Mouse (Mus musculus) intestine, postnatal 0 days (tissue): ENCODE results near the gene Rftn1. TPM values are rescaled to one million over a fixed set of nuclear protein-coding genes. Genes with fewer than 3 reads are reported as not detected.

Experiments used
- ATAC-seq: fragments of 200-750 bp; cut with Nextera tagmentation; 2 replicates; pipeline ENCODE4 v1.8.0; 2017; ENCODE audit warnings: mild to moderate bottlenecking, moderate TSS enrichment, moderate library complexity
- H3K27ac ChIP-seq: fragments of 300-500 bp; sonication (generic); 2 replicates; pipeline ENCODE4 v1.5.1; 2014; ENCODE audit warnings: mild to moderate bottlenecking, low read depth, low read length, moderate library complexity
- H3K27me3 ChIP-seq: fragments of 300-500 bp; sonication (generic); replicated peaks from 2 replicates; pipeline ENCODE4 v1.6.1; 2014; ENCODE audit warnings: low read length, mixed read lengths; ENCODE audit not compliant: control insufficient read depth, insufficient read depth
- H3K36me3 ChIP-seq: fragments of 300-500 bp; sonication (generic); 2 replicates; pipeline ENCODE4 v1.6.1; 2014; ENCODE audit warnings: mild to moderate bottlenecking, moderate library complexity; ENCODE audit not compliant: control insufficient read depth, insufficient read depth
- H3K4me1 ChIP-seq: fragments of 300-500 bp; sonication (generic); replicated peaks from 2 replicates; pipeline ENCODE4 v1.6.1; 2014; ENCODE audit warnings: antibody characterized with exemption, low read length, mixed read lengths; ENCODE audit not compliant: control insufficient read depth, insufficient read depth
- H3K4me2 ChIP-seq: fragments of 300-500 bp; sonication (generic); replicated peaks from 2 replicates; pipeline ENCODE4 v1.6.1; 2014; ENCODE audit warnings: low read depth, mild to moderate bottlenecking, moderate library complexity
- H3K4me3 ChIP-seq: fragments of 300-500 bp; sonication (generic); 2 replicates; pipeline ENCODE4 v1.5.1; 2014; ENCODE audit warnings: low read depth, low read length
- H3K9ac ChIP-seq: fragments of 300-500 bp; sonication (generic); 2 replicates; pipeline ENCODE4 v1.6.1; 2014; ENCODE audit warnings: mild to moderate bottlenecking, low read depth, low read length
- H3K9me3 ChIP-seq: fragments of 300-500 bp; sonication (generic); 2 replicates; pipeline ENCODE4 v1.6.1; 2016; ENCODE audit warnings: mixed run types; ENCODE audit not compliant: control insufficient read depth
- CTCF ChIP-seq: sonication (generic); IDR thresholded peaks from 2 replicates; pipeline ENCODE4 v1.5.1; 2016; ENCODE audit warnings: low read depth, mild to moderate bottlenecking, control low read depth, antibody characterized with exemption, moderate library complexity
- WGBS: fragments of 180-500 bp; shearing (Covaris S2); extraction: QIAGEN DNeasy Blood & Tissue Kit; methylation state at CpG from one replicate; pipeline ENCODE4 v1.1.7; 2014; 5-methylcytosine and 5-hydroxymethylcytosine counted together
- polyA plus RNA-seq: library from polyadenylated mRNA; unstranded; fragments of >200 nt; fragmentation: Nextera tagmentation; extraction: Ambion mirVana; gene quantifications from 2 replicates; pipeline ENCODE4 v1.2.1, GENCODE M21; 2015

Rftn1 gene
- polyA plus RNA-seq, 1 experiment from 2014 or later: 7.1 TPM

DNA sequence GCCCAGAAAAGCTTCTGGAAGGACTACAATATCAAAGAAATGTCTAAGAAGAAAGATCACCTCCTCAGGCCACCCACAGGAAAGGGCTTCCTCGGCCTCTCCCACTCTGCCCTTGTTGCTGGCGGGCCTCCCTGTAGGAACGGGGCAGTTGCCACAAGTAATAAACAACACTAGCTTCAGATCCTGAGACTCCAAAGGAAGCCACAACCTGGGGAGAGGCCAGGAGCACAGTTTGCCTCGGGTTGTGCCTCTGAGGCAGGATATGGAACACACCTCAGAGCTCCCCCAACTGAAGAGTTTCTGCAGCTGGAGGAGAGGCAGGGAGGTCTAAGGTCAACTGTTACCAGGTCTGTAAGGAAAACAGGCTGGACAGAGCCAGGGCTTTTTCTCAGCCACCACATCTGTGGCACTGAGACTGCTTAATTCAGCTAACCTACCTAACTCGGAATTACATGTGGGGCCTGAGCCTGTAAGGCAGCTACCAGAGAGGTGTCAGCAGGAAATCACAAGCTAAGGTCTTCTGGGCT lies 193.8 kb downstream of the Rftn1 start:
- no peaks in the 10 kb centered on the region for H3K4me1 ChIP-seq
- H3K36me3 ChIP-seq: no peaks in the 10 kb centered on the region
- H3K27me3 ChIP-seq: no peaks in the 10 kb centered on the region
- no peak overlapping the region for H3K4me3 ChIP-seq
- H3K9ac ChIP-seq: no peak overlapping the region
- H3K27ac ChIP-seq: no peak overlapping the region
- no peak for TF ChIP-seq CTCF
- 50% methylated on average over 5 of the region's 5 CpGs for WGBS
- ATAC-seq: no peak
- no peak overlapping the region for H3K4me2 ChIP-seq
- H3K9me3 ChIP-seq: no peaks in the 10 kb centered on the region

- Histone ChIP-seq H3K4me1 (no peaks in the 10 kb centered on the region), H3K4me3 (no peak overlapping the region), H3K4me2 (no peak overlapping the region), H3K27ac (no peak overlapping the region), H3K27me3 (no peaks in the 10 kb centered on the region), H3K9ac (no peak overlapping the region), H3K36me3 (no peaks in the 10 kb centered on the region), H3K9me3 (no peaks in the 10 kb centered on the region)
- ATAC-seq: no peak
- no peak for TF ChIP-seq CTCF
- 80% methylated on average over 6 of the region's 6 CpGs for WGBS
These were observed 194.4 kb downstream of the Rftn1 start for GRCm38 (mm10) chr17:49996097-49996496.

- H3K4me3 ChIP-seq: no peak overlapping the region
- H3K4me2 ChIP-seq: no peak overlapping the region
- H3K9me3 ChIP-seq: no peaks in the 10 kb centered on the region
- no peak overlapping the region for H3K27ac ChIP-seq
- 85% methylated on average over 3 of the region's 3 CpGs for whole genome bisulfite sequencing
- no peak overlapping the region for H3K9ac ChIP-seq
- H3K36me3 ChIP-seq: no peaks in the 10 kb centered on the region
- no peak for TF ChIP-seq CTCF
- no peak for ATAC-seq
- H3K27me3 ChIP-seq: no peaks in the 10 kb centered on the region
- no peaks in the 10 kb centered on the region for H3K4me1 ChIP-seq
These were observed 195.2 kb downstream of the Rftn1 start for GRCm38 (mm10) chr17:49995226-49995625.

- no peak for ATAC-seq
- Histone ChIP-seq H3K4me2 (no peak overlapping the region), H3K4me1 (no peaks in the 10 kb centered on the region), H3K36me3 (no peaks in the 10 kb centered on the region), H3K27me3 (no peaks in the 10 kb centered on the region), H3K27ac (no peak overlapping the region), H3K9ac (no peak overlapping the region), H3K9me3 (no peaks in the 10 kb centered on the region), H3K4me3 (no peak overlapping the region)
- WGBS: 87% methylated on average over 3 of the region's 3 CpGs
- no peak for TF ChIP-seq CTCF
These were observed 196.8 kb downstream of the Rftn1 start for GRCm38 (mm10) chr17:49993631-49994030.

GRCm38 (mm10) chr17:49992625-49993603 lies 197.6 kb downstream of the Rftn1 start:
- H3K4me1 ChIP-seq: no peaks in the 10 kb centered on the region
- WGBS: 59% methylated on average over 11 of the region's 11 CpGs
- H3K4me3 ChIP-seq: no peak overlapping the region
- TF ChIP-seq CTCF: no peak
- H3K27ac ChIP-seq: no peak overlapping the region
- no peaks in the 10 kb centered on the region for H3K9me3 ChIP-seq
- no peak overlapping the region for H3K9ac ChIP-seq
- H3K4me2 ChIP-seq: no peak overlapping the region
- no peaks in the 10 kb centered on the region for H3K27me3 ChIP-seq
- no peaks in the 10 kb centered on the region for H3K36me3 ChIP-seq
- no peak for ATAC-seq

DNA sequence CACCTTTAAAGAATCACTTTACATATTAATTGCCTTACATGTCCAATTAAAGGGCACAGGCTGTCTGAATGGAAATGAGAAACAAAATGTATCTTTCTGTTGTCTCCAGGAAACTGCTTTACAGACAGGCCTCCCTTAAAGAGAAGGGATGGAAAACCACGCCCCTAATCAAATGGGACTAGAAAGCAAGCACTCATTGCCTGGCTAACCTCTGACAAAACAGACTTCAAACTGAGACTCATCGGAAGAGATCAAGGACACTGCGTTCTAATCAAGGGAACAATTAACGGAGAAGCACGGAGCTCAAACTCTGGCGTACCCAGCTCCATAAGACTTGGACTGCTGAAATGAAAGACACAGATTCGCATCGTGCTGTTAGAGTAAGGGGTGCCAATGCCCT lies 200.9 kb downstream of the Rftn1 start:
- Histone ChIP-seq H3K27ac (no peak overlapping the region), H3K27me3 (no peaks in the 10 kb centered on the region), H3K9ac (no peak overlapping the region), H3K4me3 (no peak overlapping the region), H3K4me1 (no peaks in the 10 kb centered on the region), H3K9me3 (no peaks in the 10 kb centered on the region), H3K4me2 (no peak overlapping the region), H3K36me3 (no peaks in the 10 kb centered on the region)
- WGBS: 71% methylated on average over 8 of the region's 8 CpGs
- TF ChIP-seq CTCF: no peak
- no peak for ATAC-seq
